Mouse (Mus musculus): ENCODE results near the gene Ppp1r21.

GRCm38 (mm10) chr17:88615492-88616155 is 85.7 kb downstream of the Ppp1r21 start:
- TF ChIP-seq POLR2A (IDR thresholded peaks at IDR 0.05; ENCODE audit: low read depth, low read length) (no peak), CTCF (conservative IDR thresholded peaks at IDR 0.05; ENCODE audit: insufficient read depth, insufficient read length, low read depth, low read length) (no peak)
